Mouse (Mus musculus): ENCODE measurements around the gene 1700042G07Rik. TPM values are rescaled to one million over a fixed set of nuclear protein-coding genes. Genes with fewer than 3 reads are reported as not detected.
"Not testable (repeated sequence)": the region's sequence is repeated elsewhere in the genome, so short reads cannot be mapped to it uniquely, and the experiment has no call there.

The 1700042G07Rik gene
- total RNA-seq, 1 experiment from 2014 or later = not detected

GRCm38 (mm10) chr4:116208891-116209290 lies 35.7 kb downstream of the 1700042G07Rik start:
- DNase-seq = no peak

- no peak for DNase-seq
Observed at GRCm38 (mm10) chr4:116215895-116216605, 42.9 kb downstream of the 1700042G07Rik start.

GRCm38 (mm10) chr4:116217046-116217445 lies 43.9 kb downstream of the 1700042G07Rik start:
- DNase-seq = peak; percentile 24

GRCm38 (mm10) chr4:116217661-116218060 lies 44.5 kb downstream of the 1700042G07Rik start:
- DNase-seq = not testable (repeated sequence)

GRCm38 (mm10) chr4:116219056-116219455 lies 45.9 kb downstream of the 1700042G07Rik start:
- no peak for DNase-seq

- DNase-seq = no peak
Observed at GRCm38 (mm10) chr4:116220071-116220650, 47.0 kb downstream of the 1700042G07Rik start.

- no peak for DNase-seq
Observed at GRCm38 (mm10) chr4:116220780-116221139, 47.6 kb downstream of the 1700042G07Rik start.

GRCm38 (mm10) chr4:116221140-116221851 lies 48.1 kb downstream of the 1700042G07Rik start, which contains the start of gene Pik3r3:
Pik3r3 (plus strand) TSS chr4:116221618.
- DNase-seq = peak; percentile 99

GRCm38 (mm10) chr4:116221996-116222842 lies 49.0 kb downstream of the 1700042G07Rik start:
- DNase-seq = peak; percentile 8

- DNase-seq = no peak
Observed at GRCm38 (mm10) chr4:116222843-116223119, 49.6 kb downstream of the 1700042G07Rik start.

Other genes starting within 250 kb of the 1700042G07Rik start
- gene Dmbx1, start 233.4 kb upstream of the 1700042G07Rik start, total RNA-seq (2021) = not detected in 2 replicates
- gene Faah, start 155.4 kb upstream of the 1700042G07Rik start, total RNA-seq (2021) = 3.6 and 4.2 TPM in 2 replicates
- gene Nsun4, start 119.5 kb upstream of the 1700042G07Rik start, total RNA-seq (2021) = 29.0 and 29.3 TPM in 2 replicates
- 491 and 520 TPM in 2 replicates for gene Uqcrh, start 98.3 kb upstream of the 1700042G07Rik start, total RNA-seq (2021)
- 55.5 and 62.9 TPM in 2 replicates for gene Lrrc41, start 98.1 kb upstream of the 1700042G07Rik start, total RNA-seq (2021)
- 2.9 and 3.9 TPM in 2 replicates for gene Rad54l, start 49.7 kb upstream of the 1700042G07Rik start, total RNA-seq (2021)
- gene Pomgnt1, start 49.5 kb upstream of the 1700042G07Rik start, total RNA-seq (2021) = 64.0 and 65.8 TPM in 2 replicates
- gene Lurap1, start 22.0 kb upstream of the 1700042G07Rik start, total RNA-seq (2021) = 7.6 and 8.2 TPM in 2 replicates
- gene Tspan1, start 5.8 kb upstream of the 1700042G07Rik start, total RNA-seq (2021) = not detected in 2 replicates
- gene Gm49337, start within 50 bp of the 1700042G07Rik start, total RNA-seq (2021) = not detected in 2 replicates
- 16.8 and 17.7 TPM in 2 replicates for gene Pik3r3, start 48.2 kb downstream of the 1700042G07Rik start, total RNA-seq (2021)